Mouse (Mus musculus) lung, embryonic 16.5 days (tissue): ENCODE data around the gene Mdm4. TPM values are rescaled to one million over a fixed set of nuclear protein-coding genes. Genes with fewer than 3 reads are reported as not detected.
A peak's percentile ranks its signal among the peaks of the same experiment; 100 is the strongest.

ENCODE experiments used
- ATAC-seq: fragments of 200-750 bp; cut with Nextera tagmentation; 2 replicates; pipeline ENCODE4 v1.8.0; 2017; ENCODE audit warnings: low read depth, mild to moderate bottlenecking, moderate library complexity
- H3K27ac ChIP-seq: fragments of 300-500 bp; sonication (generic); 2 replicates; pipeline ENCODE4 v1.5.1; 2014; ENCODE audit warnings: mild to moderate bottlenecking, control low read depth, low read length
- H3K27me3 ChIP-seq: fragments of 300-500 bp; sonication (generic); 2 replicates; pipeline ENCODE4 v1.6.1; 2014; ENCODE audit warnings: low read depth, low read length, mixed read lengths; ENCODE audit not compliant: control insufficient read depth, insufficient read depth
- H3K36me3 ChIP-seq: fragments of 300-500 bp; sonication (generic); 2 replicates; pipeline ENCODE4 v1.6.1; 2014; ENCODE audit warnings: low read length; ENCODE audit not compliant: control insufficient read depth, insufficient read depth
- H3K4me1 ChIP-seq: fragments of 300-500 bp; sonication (generic); replicated peaks from 2 replicates; pipeline ENCODE4 v1.6.1; 2014; ENCODE audit warnings: low read length, mixed read lengths; ENCODE audit not compliant: control insufficient read depth, insufficient read depth
- H3K4me2 ChIP-seq: fragments of 300-500 bp; sonication (generic); 2 replicates; pipeline ENCODE4 v1.6.1; 2014; ENCODE audit warnings: low read depth, low read length, control low read depth
- H3K4me3 ChIP-seq: fragments of 300-500 bp; sonication (generic); 2 replicates; pipeline ENCODE4 v1.5.1; 2014; ENCODE audit warnings: mild to moderate bottlenecking, low read length, control low read depth
- H3K9ac ChIP-seq: fragments of 300-500 bp; sonication (generic); 2 replicates; pipeline ENCODE4 v1.6.1; 2014; ENCODE audit warnings: low read length, control low read depth
- H3K9me3 ChIP-seq: fragments of 300-500 bp; sonication (generic); 2 replicates; pipeline ENCODE4 v1.6.1; 2016; ENCODE audit warnings: low read length; ENCODE audit not compliant: control insufficient read depth
- WGBS: fragments of 180-500 bp; shearing (Covaris S2); extraction: QIAGEN DNeasy Blood & Tissue Kit; methylation state at CpG from one replicate; pipeline ENCODE4 v1.1.7; 2014; 5-methylcytosine and 5-hydroxymethylcytosine counted together
- polyA plus RNA-seq: library from polyadenylated mRNA; unstranded; fragments of >200 nt; fragmentation: Nextera tagmentation; extraction: Ambion mirVana; gene quantifications from 2 replicates; pipeline ENCODE4 v1.2.1, GENCODE M21; 2015

The Mdm4 gene
- polyA plus RNA-seq, 1 experiment from 2014 or later, result 33.4 TPM

GRCm38 (mm10) chr1:133073327-133073856 lies 43.0 kb upstream of the Mdm4 start:
- H3K27me3 ChIP-seq, result no peaks in the 10 kb centered on the region
- H3K9me3 ChIP-seq, result no peaks in the 10 kb centered on the region
- peaks cover 52% of the 10 kb centered on the region for H3K4me1 ChIP-seq
- ATAC-seq, result peak; percentile 56
- no peak overlapping the region for H3K4me3 ChIP-seq
- H3K9ac ChIP-seq, result no peak overlapping the region
- H3K27ac ChIP-seq, result peak overlapping the region; percentile 64
- 36% methylated on average over 9 of the region's 9 CpGs for WGBS
- H3K36me3 ChIP-seq, result no peaks in the 10 kb centered on the region
- H3K4me2 ChIP-seq, result no peak overlapping the region

- H3K9me3 ChIP-seq, result no peaks in the 10 kb centered on the region
- no peaks in the 10 kb centered on the region for H3K27me3 ChIP-seq
- peak; percentile 29; the same call in 1 of the 2 replicates for ATAC-seq
- no peaks in the 10 kb centered on the region for H3K36me3 ChIP-seq
- H3K4me2 ChIP-seq, result no peak overlapping the region
- peak overlapping the region; percentile 41 for H3K27ac ChIP-seq
- WGBS, result 42% methylated on average over 16 of the region's 16 CpGs
- H3K4me1 ChIP-seq, result peaks cover 41% of the 10 kb centered on the region
- no peak overlapping the region for H3K4me3 ChIP-seq
- no peak overlapping the region for H3K9ac ChIP-seq
Measured at GRCm38 (mm10) chr1:133071666-133072381, 41.5 kb upstream of the Mdm4 start.

- Histone ChIP-seq H3K4me1 (peaks cover 34% of the 10 kb centered on the region), H3K9me3 (no peaks in the 10 kb centered on the region), H3K27ac (peak overlapping the region; percentile 62), H3K9ac (no peak overlapping the region), H3K4me3 (no peak overlapping the region), H3K36me3 (no peaks in the 10 kb centered on the region), H3K4me2 (no peak overlapping the region), H3K27me3 (no peaks in the 10 kb centered on the region)
- ATAC-seq, result peak; percentile 32; the same call in 1 of the 2 replicates
- 29% methylated on average over 5 of the region's 5 CpGs for WGBS
Measured at GRCm38 (mm10) chr1:133070157-133070556, 39.8 kb upstream of the Mdm4 start.

- ATAC-seq, result peak; percentile 17; the same call in 1 of the 2 replicates
- H3K36me3 ChIP-seq, result no peaks in the 10 kb centered on the region
- peak overlapping the region; percentile 62 for H3K27ac ChIP-seq
- H3K9me3 ChIP-seq, result no peaks in the 10 kb centered on the region
- 64% methylated on average over 12 of the region's 12 CpGs for WGBS
- H3K9ac ChIP-seq, result no peak overlapping the region; the same call in 1 of the 2 replicates
- no peak overlapping the region for H3K4me2 ChIP-seq
- no peaks in the 10 kb centered on the region for H3K27me3 ChIP-seq
- no peak overlapping the region for H3K4me3 ChIP-seq
- peaks cover 34% of the 10 kb centered on the region for H3K4me1 ChIP-seq
Measured at GRCm38 (mm10) chr1:133069275-133070120, 39.1 kb upstream of the Mdm4 start.

GRCm38 (mm10) chr1:133068669-133069274 lies 38.4 kb upstream of the Mdm4 start:
- WGBS, result 86% methylated on average over 15 of the region's 15 CpGs
- Histone ChIP-seq H3K4me3 (no peak overlapping the region), H3K9me3 (no peaks in the 10 kb centered on the region), H3K27me3 (no peaks in the 10 kb centered on the region), H3K36me3 (no peaks in the 10 kb centered on the region), H3K9ac (peak overlapping the region; percentile 15), H3K4me2 (no peak overlapping the region), H3K27ac (peak overlapping the region; percentile 72), H3K4me1 (peaks cover 34% of the 10 kb centered on the region)
- no peak for ATAC-seq

- H3K36me3 ChIP-seq, result no peaks in the 10 kb centered on the region
- peaks cover 32% of the 10 kb centered on the region for H3K4me1 ChIP-seq
- peak overlapping the region; percentile 72 for H3K27ac ChIP-seq
- no peaks in the 10 kb centered on the region for H3K9me3 ChIP-seq
- H3K27me3 ChIP-seq, result no peaks in the 10 kb centered on the region
- no peak overlapping the region for H3K4me2 ChIP-seq
- peak overlapping the region; percentile 15; the same call in 1 of the 2 replicates for H3K9ac ChIP-seq
- WGBS, result 56% methylated on average over 5 of the region's 5 CpGs
- ATAC-seq, result peak; percentile 26
- no peak overlapping the region for H3K4me3 ChIP-seq
Measured at GRCm38 (mm10) chr1:133068268-133068667, 37.9 kb upstream of the Mdm4 start.

- no peak overlapping the region for H3K4me3 ChIP-seq
- no peak overlapping the region for H3K27ac ChIP-seq
- H3K27me3 ChIP-seq, result no peaks in the 10 kb centered on the region
- no peaks in the 10 kb centered on the region for H3K36me3 ChIP-seq
- H3K4me2 ChIP-seq, result no peak overlapping the region
- no peak overlapping the region for H3K9ac ChIP-seq
- ATAC-seq, result no peak
- 78% methylated on average over 6 of the region's 6 CpGs for WGBS
- H3K4me1 ChIP-seq, result no peaks in the 10 kb centered on the region
- no peaks in the 10 kb centered on the region for H3K9me3 ChIP-seq
Measured at GRCm38 (mm10) chr1:133063164-133063563, 32.8 kb upstream of the Mdm4 start.

GRCm38 (mm10) chr1:133060681-133061080 lies 30.3 kb upstream of the Mdm4 start:
- Histone ChIP-seq H3K4me2 (no peak overlapping the region), H3K27ac (peak overlapping the region; percentile 72), H3K9me3 (no peaks in the 10 kb centered on the region), H3K4me1 (peaks cover 9% of the 10 kb centered on the region), H3K9ac (no peak overlapping the region), H3K4me3 (no peak overlapping the region), H3K36me3 (no peaks in the 10 kb centered on the region), H3K27me3 (no peaks in the 10 kb centered on the region)
- ATAC-seq, result peak; percentile 41; the same call in 1 of the 2 replicates
- 51% methylated on average over 4 of the region's 4 CpGs for WGBS

GRCm38 (mm10) chr1:133059592-133059991 lies 29.2 kb upstream of the Mdm4 start:
- H3K4me2 ChIP-seq, result no peak overlapping the region
- no peaks in the 10 kb centered on the region for H3K27me3 ChIP-seq
- H3K36me3 ChIP-seq, result no peaks in the 10 kb centered on the region
- ATAC-seq, result no peak
- WGBS, result 24% methylated on average over 2 of the region's 2 CpGs
- H3K4me3 ChIP-seq, result no peak overlapping the region
- no peak overlapping the region for H3K9ac ChIP-seq
- peaks cover 9% of the 10 kb centered on the region for H3K4me1 ChIP-seq
- H3K27ac ChIP-seq, result no peak overlapping the region
- no peaks in the 10 kb centered on the region for H3K9me3 ChIP-seq
